Mouse (Mus musculus): Measurements from ENCODE around the gene Mtch2. TPM values are rescaled to one million over a fixed set of nuclear protein-coding genes. Genes with fewer than 3 reads are reported as not detected.

The Mtch2 gene
- total RNA-seq, 2 experiments from 2014 or later, result 99.8 to 115 TPM

GRCm38 (mm10) chr2:90828739-90829138, 18.2 kb upstream of the Mtch2 start:
- Histone ChIP-seq H3K4me3 (no peak overlapping the region), H3K27ac (no peak overlapping the region)
- intact Hi-C loops (cut with DNase I), result no loop called here
- DNase-seq (ENCODE audit: extremely low spot score in 1 of 2, low spot score in 2 of 2), result no peak
- no peak for TF ChIP-seq CTCF (IDR thresholded peaks at IDR 0.05)

GRCm38 (mm10) chr2:90833502-90833901, 13.5 kb upstream of the Mtch2 start:
- DNase-seq (ENCODE audit: extremely low spot score in 1 of 2, low spot score in 2 of 2), result no peak
- intact Hi-C loops (cut with DNase I), result no loop called here
- Histone ChIP-seq H3K27ac (no peak overlapping the region), H3K4me3 (no peak overlapping the region)
- TF ChIP-seq CTCF (IDR thresholded peaks at IDR 0.05), result no peak

GRCm38 (mm10) chr2:90838621-90839020, 8.3 kb upstream of the Mtch2 start:
- Histone ChIP-seq H3K27ac (no peak overlapping the region), H3K4me3 (no peak overlapping the region)
- intact Hi-C loops (cut with DNase I), result loop anchor here (1.0 kb wide), 1 partner anchor 40 kb away; no protein-coding TSS in a partner anchor
- TF ChIP-seq CTCF (IDR thresholded peaks at IDR 0.05), result no peak
- DNase-seq (ENCODE audit: extremely low spot score in 1 of 2, low spot score in 2 of 2), result no peak

GRCm38 (mm10) chr2:90843666-90844065, 3.3 kb upstream of the Mtch2 start:
- TF ChIP-seq CTCF (IDR thresholded peaks at IDR 0.05), result no peak
- intact Hi-C loops (cut with DNase I), result no loop called here
- no peak for DNase-seq (ENCODE audit: extremely low spot score in 1 of 2, low spot score in 2 of 2)
- Histone ChIP-seq H3K27ac (no peak overlapping the region), H3K4me3 (no peak overlapping the region)

GRCm38 (mm10) chr2:90844262-90844661, 2.7 kb upstream of the Mtch2 start:
- H3K27ac ChIP-seq, result no peak overlapping the region
- no peak overlapping the region for H3K4me3 ChIP-seq
- no peak for TF ChIP-seq CTCF (IDR thresholded peaks at IDR 0.05)
- intact Hi-C loops (cut with DNase I), result no loop called here
- DNase-seq (ENCODE audit: extremely low spot score in 1 of 2, low spot score in 2 of 2), result no peak

GRCm38 (mm10) chr2:90845234-90845633, 1.7 kb upstream of the Mtch2 start:
- no peak for TF ChIP-seq CTCF (IDR thresholded peaks at IDR 0.05)
- Histone ChIP-seq H3K4me3 (no peak overlapping the region), H3K27ac (no peak overlapping the region)
- no peak for DNase-seq (ENCODE audit: extremely low spot score in 1 of 2, low spot score in 2 of 2)
- intact Hi-C loops (cut with DNase I), result no loop called here

GRCm38 (mm10) chr2:90846171-90846570, 784 bp upstream of the Mtch2 start:
- TF ChIP-seq CTCF (IDR thresholded peaks at IDR 0.05), result no peak
- Histone ChIP-seq H3K27ac (peak overlapping the region; percentile 98), H3K4me3 (peak overlapping the region; percentile 87)
- no peak for DNase-seq (ENCODE audit: extremely low spot score in 1 of 2, low spot score in 2 of 2)
- intact Hi-C loops (cut with DNase I), result loop anchor here (1.0 kb wide), 1 partner anchor 69 kb away; no protein-coding TSS in a partner anchor

- no peak for DNase-seq (ENCODE audit: extremely low spot score in 1 of 2, low spot score in 2 of 2)
- intact Hi-C loops (cut with DNase I), result loop anchor here (1.0 kb wide), 1 partner anchor 69 kb away; no protein-coding TSS in a partner anchor
These were observed 379 bp upstream of the Mtch2 start for GRCm38 (mm10) chr2:90846597-90846954.

GRCm38 (mm10) chr2:90847681-90848050, 711 bp downstream of the Mtch2 start:
- no peak for TF ChIP-seq CTCF (IDR thresholded peaks at IDR 0.05)
- Histone ChIP-seq H3K27ac (peak overlapping the region; percentile 98), H3K4me3 (peak overlapping the region; percentile 87)
- DNase-seq (ENCODE audit: extremely low spot score in 1 of 2, low spot score in 2 of 2), result no peak
- intact Hi-C loops (cut with DNase I), result no loop called here

More at GRCm38 (mm10) chr2:90846597-90846954, 379 bp upstream of the Mtch2 start:
- Histone ChIP-seq H3K27ac (peak overlapping the region; percentile 98), H3K4me3 (peak overlapping the region; percentile 87)
- no peak; the same call in 1 of the 2 replicates for TF ChIP-seq CTCF (IDR thresholded peaks at IDR 0.05)

GRCm38 (mm10) chr2:90848331-90848730, 1.4 kb downstream of the Mtch2 start:
- intact Hi-C loops (cut with DNase I), result no loop called here
- Histone ChIP-seq H3K4me3 (peak overlapping the region; percentile 87), H3K27ac (no peak overlapping the region)
- TF ChIP-seq CTCF (IDR thresholded peaks at IDR 0.05), result no peak; the same call in 1 of the 2 replicates
- no peak for DNase-seq (ENCODE audit: extremely low spot score in 1 of 2, low spot score in 2 of 2)

GRCm38 (mm10) chr2:90850401-90850800, 3.4 kb downstream of the Mtch2 start:
- DNase-seq (ENCODE audit: extremely low spot score in 1 of 2, low spot score in 2 of 2), result no peak
- Histone ChIP-seq H3K27ac (no peak overlapping the region), H3K4me3 (no peak overlapping the region)
- TF ChIP-seq CTCF (IDR thresholded peaks at IDR 0.05), result no peak
- intact Hi-C loops (cut with DNase I), result no loop called here

GRCm38 (mm10) chr2:90861486-90861885, 14.5 kb downstream of the Mtch2 start:
- intact Hi-C loops (cut with DNase I), result no loop called here
- Histone ChIP-seq H3K27ac (no peak overlapping the region), H3K4me3 (no peak overlapping the region)
- no peak for DNase-seq (ENCODE audit: extremely low spot score in 1 of 2, low spot score in 2 of 2)
- no peak for TF ChIP-seq CTCF (IDR thresholded peaks at IDR 0.05)

GRCm38 (mm10) chr2:90864184-90864583, 17.2 kb downstream of the Mtch2 start:
- TF ChIP-seq CTCF (IDR thresholded peaks at IDR 0.05), result no peak
- intact Hi-C loops (cut with DNase I), result no loop called here
- H3K27ac ChIP-seq, result no peak overlapping the region

More at GRCm38 (mm10) chr2:90864184-90864583, 17.2 kb downstream of the Mtch2 start:
- no peak for DNase-seq (ENCODE audit: extremely low spot score in 1 of 2, low spot score in 2 of 2)
- no peak overlapping the region for H3K4me3 ChIP-seq
